Mouse (Mus musculus): ENCODE results near the gene Gjd2. TPM values are rescaled to one million over a fixed set of nuclear protein-coding genes. Genes with fewer than 3 reads are reported as not detected.

Gene Gjd2
- total and polyA plus RNA-seq, 2 experiments from 2014 or later: not detected

DNA sequence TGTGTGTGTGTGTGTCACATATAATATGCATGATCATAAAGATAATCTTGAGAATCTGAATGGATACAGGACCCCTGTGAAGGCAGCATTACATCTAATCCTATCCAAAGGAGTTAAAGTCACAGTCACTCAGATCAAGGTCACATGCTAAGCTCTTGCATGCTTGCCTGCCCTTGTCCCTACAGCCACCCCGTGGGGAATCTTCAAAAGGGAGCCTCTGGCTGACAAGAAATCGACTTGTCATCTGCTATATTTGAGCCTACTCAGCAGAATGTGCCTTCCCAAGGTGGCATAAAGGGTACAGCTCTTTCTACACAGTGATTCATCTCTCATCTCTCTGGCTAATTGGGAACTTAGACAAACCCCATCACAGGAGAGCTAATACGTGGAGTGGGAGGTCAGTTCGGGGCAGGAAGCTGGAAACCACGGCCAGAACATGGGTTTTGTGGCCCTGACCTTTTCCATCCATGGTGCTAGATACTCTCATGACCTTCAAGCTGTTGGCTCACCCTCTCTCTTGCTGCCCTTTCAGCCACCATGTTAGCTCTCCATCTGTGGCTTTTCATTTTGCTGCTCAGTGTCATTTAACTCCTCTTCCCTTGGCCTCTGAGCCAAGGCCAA is 35.2 kb downstream of the Gjd2 start:
- DNase-seq (ENCODE audit: low spot score) (no peak), ATAC-seq (ENCODE audit: insufficient read depth, low read depth) (no peak)
- H3K27ac ChIP-seq (ENCODE audit: low read depth): peak overlapping the region; percentile 11; the same call in 1 of the 2 replicates
- peaks cover 11% of the 10 kb centered on the region for H3K4me1 ChIP-seq (ENCODE audit: control insufficient read depth, insufficient read depth)
- H3K4me2 ChIP-seq (ENCODE audit: low read depth, low read length): no peak overlapping the region
- TF ChIP-seq CTCF (IDR thresholded peaks at IDR 0.05; ENCODE audit: low read depth): no peak
- TF ChIP-seq EP300 (IDR thresholded peaks at IDR 0.05; ENCODE audit: low read depth): no peak
- 52% methylated on average over 5 of the region's 5 CpGs for WGBS
- H3K36me3 ChIP-seq (replicated peaks; ENCODE audit: control insufficient read depth, insufficient read depth, low read length): no peaks in the 10 kb centered on the region
- H3K9me3 ChIP-seq (replicated peaks; ENCODE audit: control insufficient read depth, low read length): no peaks in the 10 kb centered on the region
- H3K9ac ChIP-seq (replicated peaks; ENCODE audit: low read depth, low read length): no peak overlapping the region
- H3K4me3 ChIP-seq (ENCODE audit: low read depth, low read length): no peak overlapping the region
- no peaks in the 10 kb centered on the region for H3K27me3 ChIP-seq (ENCODE audit: control insufficient read depth, insufficient read depth, low read length)

DNA sequence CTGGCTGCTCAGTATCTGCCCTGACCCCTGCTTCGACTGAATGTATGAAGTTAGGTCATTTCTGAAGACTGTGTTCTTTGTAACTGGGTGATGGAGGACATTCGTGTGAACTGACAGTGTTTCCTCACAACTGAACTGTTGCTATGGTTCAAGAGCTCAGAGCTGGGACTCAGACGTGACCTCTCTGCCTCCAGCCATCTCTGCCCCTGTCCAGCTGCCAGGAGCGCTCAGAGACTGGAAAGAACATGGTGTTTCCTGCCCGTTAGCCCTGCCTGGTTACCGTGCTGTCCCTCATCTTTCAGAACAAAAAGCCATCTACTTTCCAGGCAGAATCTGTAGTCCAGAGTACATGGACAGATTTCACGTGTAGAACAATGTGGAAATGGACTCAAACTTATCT is 39.5 kb downstream of the Gjd2 start:
- no peaks in the 10 kb centered on the region for H3K9me3 ChIP-seq (replicated peaks; ENCODE audit: control insufficient read depth, low read length)
- H3K27me3 ChIP-seq (ENCODE audit: control insufficient read depth, insufficient read depth, low read length): no peaks in the 10 kb centered on the region
- no peak overlapping the region for H3K4me2 ChIP-seq (ENCODE audit: low read depth, low read length)
- no peaks in the 10 kb centered on the region for H3K36me3 ChIP-seq (replicated peaks; ENCODE audit: control insufficient read depth, insufficient read depth, low read length)
- WGBS: 41% methylated on average over 7 of the region's 7 CpGs
- 0 out of 2 replicates have a peak, but pooled peaks cover 4% of the 10 kb centered on the region for H3K4me1 ChIP-seq (ENCODE audit: control insufficient read depth, insufficient read depth)
- H3K27ac ChIP-seq (ENCODE audit: low read depth): no peak overlapping the region
- no peak overlapping the region for H3K4me3 ChIP-seq (ENCODE audit: low read depth, low read length)
- ATAC-seq (ENCODE audit: insufficient read depth, low read depth) (peak; percentile 71), DNase-seq (ENCODE audit: low spot score) (no peak)
- no peak overlapping the region for H3K9ac ChIP-seq (replicated peaks; ENCODE audit: low read depth, low read length)
- no peak for TF ChIP-seq CTCF (IDR thresholded peaks at IDR 0.05; ENCODE audit: low read depth)
- TF ChIP-seq EP300 (IDR thresholded peaks at IDR 0.05; ENCODE audit: low read depth): no peak

DNA sequence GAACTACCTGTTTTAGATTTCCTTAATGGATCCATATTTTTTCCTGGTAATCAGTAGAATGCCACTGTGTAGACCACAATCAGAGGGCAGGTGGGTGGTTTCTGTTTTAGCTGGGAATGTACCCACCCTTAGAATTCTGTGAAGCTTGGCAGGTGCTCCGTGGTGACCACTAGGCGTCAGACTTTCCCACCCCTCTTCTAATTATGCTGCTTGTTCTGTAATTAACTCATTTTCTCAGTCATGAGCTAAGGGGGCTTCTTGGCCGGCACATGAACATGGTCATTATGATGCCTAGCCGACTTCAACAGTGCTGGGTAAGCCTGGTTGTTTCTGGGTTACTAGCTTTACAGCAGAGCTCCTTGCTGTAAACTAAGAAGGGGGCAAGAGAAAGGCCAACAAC is 47.0 kb downstream of the Gjd2 start:
- Histone ChIP-seq H3K4me3 (ENCODE audit: low read depth, low read length) (no peak overlapping the region), H3K36me3 (replicated peaks; ENCODE audit: control insufficient read depth, insufficient read depth, low read length) (no peaks in the 10 kb centered on the region), H3K27ac (ENCODE audit: low read depth) (no peak overlapping the region), H3K27me3 (ENCODE audit: control insufficient read depth, insufficient read depth, low read length) (no peaks in the 10 kb centered on the region), H3K4me2 (ENCODE audit: low read depth, low read length) (no peak overlapping the region), H3K4me1 (ENCODE audit: control insufficient read depth, insufficient read depth) (no peaks in the 10 kb centered on the region), H3K9me3 (replicated peaks; ENCODE audit: control insufficient read depth, low read length) (no peaks in the 10 kb centered on the region), H3K9ac (replicated peaks; ENCODE audit: low read depth, low read length) (no peak overlapping the region)
- WGBS: 21% methylated on average over 4 of the region's 4 CpGs
- no peak for TF ChIP-seq EP300 (IDR thresholded peaks at IDR 0.05; ENCODE audit: low read depth)
- peak; percentile 59 for TF ChIP-seq CTCF (IDR thresholded peaks at IDR 0.05; ENCODE audit: low read depth)
- DNase-seq (ENCODE audit: low spot score) (no peak), ATAC-seq (ENCODE audit: insufficient read depth, low read depth) (no peak)

Other genes with a start within 250 kb of the Gjd2 start
- 3.4 and 5.0 TPM in 2 replicates for gene Scg5, start 184.5 kb downstream of the Gjd2 start, total RNA-seq (2014; rRNA removed; ENCODE audit: low replicate concordance)
- gene Scg5, start 184.5 kb downstream of the Gjd2 start, polyA plus RNA-seq (2015; fragmentation: Nextera tagmentation; extraction: Ambion mirVana): 1.1 and 1.2 TPM in 2 replicates
- gene Arhgap11a, start 165.0 kb downstream of the Gjd2 start, total RNA-seq (2014; rRNA removed; ENCODE audit: low replicate concordance): 3.3 and 9.0 TPM in 2 replicates
- gene Arhgap11a, start 165.0 kb downstream of the Gjd2 start, polyA plus RNA-seq (2015; fragmentation: Nextera tagmentation; extraction: Ambion mirVana): 6.3 and 7.9 TPM in 2 replicates
- 20,690 and 21,635 TPM in 2 replicates for gene Actc1, start 39.9 kb upstream of the Gjd2 start, total RNA-seq (2014; rRNA removed; ENCODE audit: low replicate concordance)
- 18,379 and 21,577 TPM in 2 replicates for gene Actc1, start 39.9 kb upstream of the Gjd2 start, polyA plus RNA-seq (2015; fragmentation: Nextera tagmentation; extraction: Ambion mirVana)
- gene Aqr, start 173.4 kb upstream of the Gjd2 start, total RNA-seq (2014; rRNA removed; ENCODE audit: low replicate concordance): 15.0 and 16.1 TPM in 2 replicates
- 15.9 and 18.6 TPM in 2 replicates for gene Aqr, start 173.4 kb upstream of the Gjd2 start, polyA plus RNA-seq (2015; fragmentation: Nextera tagmentation; extraction: Ambion mirVana)
- 6.7 and 7.3 TPM in 2 replicates for gene Zfp770, start 187.8 kb upstream of the Gjd2 start, total RNA-seq (2014; rRNA removed; ENCODE audit: low replicate concordance)
- gene Zfp770, start 187.8 kb upstream of the Gjd2 start, polyA plus RNA-seq (2015; fragmentation: Nextera tagmentation; extraction: Ambion mirVana): 2.9 and 3.3 TPM in 2 replicates